Mouse (Mus musculus): Measurements from ENCODE around the gene Cmtm7.

Cmtm7 gene

DNA sequence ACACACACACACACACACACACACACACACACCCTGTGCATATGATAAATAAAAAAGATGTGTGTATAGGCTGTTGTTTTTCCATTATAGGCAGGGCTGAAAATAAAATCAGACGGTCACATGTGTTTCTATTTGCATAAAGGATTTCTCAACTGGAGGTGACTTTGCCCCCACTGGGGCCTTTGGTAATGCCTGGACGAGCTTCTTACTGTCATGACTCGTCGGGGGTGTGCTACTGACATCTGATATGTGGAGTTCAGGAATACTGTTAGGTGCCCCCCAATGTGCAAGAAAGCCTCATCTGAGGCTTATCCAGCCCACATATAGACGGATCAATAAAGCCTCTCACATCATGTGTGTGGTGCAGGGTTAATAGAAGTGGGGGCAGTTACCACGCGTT lies 35.4 kb upstream of the Cmtm7 start:
- H3K4me3 ChIP-seq (replicated peaks; ENCODE audit: low read length), result no peak overlapping the region
- no peaks in the 10 kb centered on the region for H3K27me3 ChIP-seq (ENCODE audit: insufficient read depth, low read length)
- H3K36me3 ChIP-seq (ENCODE audit: insufficient read depth, low read length), result no peaks in the 10 kb centered on the region
- H3K9me3 ChIP-seq (ENCODE audit: low read length), result no peaks in the 10 kb centered on the region
- H3K4me1 ChIP-seq (replicated peaks; ENCODE audit: low read depth, low read length), result peaks cover 13% of the 10 kb centered on the region
- TF ChIP-seq POU5F1 (IDR thresholded peaks at IDR 0.05; ENCODE audit: borderline replicate concordance, low read length) (no peak), CTCF (conservative IDR thresholded peaks at IDR 0.05; ENCODE audit: low read length) (no peak), NANOG (IDR thresholded peaks at IDR 0.05; ENCODE audit: borderline replicate concordance, low read length) (no peak)

- Histone ChIP-seq H3K9me3 (ENCODE audit: low read length) (no peaks in the 10 kb centered on the region), H3K4me3 (replicated peaks; ENCODE audit: low read length) (no peak overlapping the region), H3K27me3 (ENCODE audit: insufficient read depth, low read length) (no peaks in the 10 kb centered on the region), H3K4me1 (replicated peaks; ENCODE audit: low read depth, low read length) (peaks cover 16% of the 10 kb centered on the region), H3K36me3 (ENCODE audit: insufficient read depth, low read length) (no peaks in the 10 kb centered on the region)
- TF ChIP-seq CTCF (conservative IDR thresholded peaks at IDR 0.05; ENCODE audit: low read length) (no peak), NANOG (IDR thresholded peaks at IDR 0.05; ENCODE audit: borderline replicate concordance, low read length) (no peak), POU5F1 (IDR thresholded peaks at IDR 0.05; ENCODE audit: borderline replicate concordance, low read length) (no peak)
Measured at GRCm38 (mm10) chr9:114816121-114816520, 34.5 kb upstream of the Cmtm7 start.

DNA sequence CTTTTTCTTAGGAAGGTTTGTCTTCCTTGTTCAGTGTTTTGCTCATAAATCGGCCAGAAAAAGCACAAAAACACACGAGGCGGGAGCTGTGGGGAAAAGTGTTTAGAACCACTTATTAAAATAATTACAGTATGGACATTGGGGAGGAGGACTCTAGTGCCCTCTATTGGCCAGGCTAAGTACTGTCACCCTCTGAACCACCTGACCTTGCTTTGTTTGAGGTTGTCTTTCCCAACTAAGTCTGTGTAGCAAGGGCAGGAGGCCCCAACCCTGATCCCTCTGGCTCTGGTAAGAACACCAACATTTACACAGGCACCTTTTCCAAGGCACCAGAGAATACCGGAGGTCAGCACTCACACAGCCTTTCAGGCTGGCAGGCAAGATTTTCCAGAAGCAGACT lies 33.7 kb upstream of the Cmtm7 start:
- Histone ChIP-seq H3K4me1 (replicated peaks; ENCODE audit: low read depth, low read length) (peaks cover 16% of the 10 kb centered on the region), H3K9me3 (ENCODE audit: low read length) (no peaks in the 10 kb centered on the region), H3K4me3 (replicated peaks; ENCODE audit: low read length) (no peak overlapping the region), H3K36me3 (ENCODE audit: insufficient read depth, low read length) (no peaks in the 10 kb centered on the region), H3K27me3 (ENCODE audit: insufficient read depth, low read length) (no peaks in the 10 kb centered on the region)
- TF ChIP-seq NANOG (IDR thresholded peaks at IDR 0.05; ENCODE audit: borderline replicate concordance, low read length), result no peak
- no peak for TF ChIP-seq POU5F1 (IDR thresholded peaks at IDR 0.05; ENCODE audit: borderline replicate concordance, low read length)
- peak; percentile 96 for TF ChIP-seq CTCF (conservative IDR thresholded peaks at IDR 0.05; ENCODE audit: low read length)

- H3K9me3 ChIP-seq (ENCODE audit: low read length), result no peaks in the 10 kb centered on the region
- TF ChIP-seq POU5F1 (IDR thresholded peaks at IDR 0.05; ENCODE audit: borderline replicate concordance, low read length), result no peak
- TF ChIP-seq CTCF (conservative IDR thresholded peaks at IDR 0.05; ENCODE audit: low read length), result no peak
- no peak for TF ChIP-seq NANOG (IDR thresholded peaks at IDR 0.05; ENCODE audit: borderline replicate concordance, low read length)
- no peak overlapping the region for H3K4me3 ChIP-seq (replicated peaks; ENCODE audit: low read length)
- peaks cover 16% of the 10 kb centered on the region for H3K4me1 ChIP-seq (replicated peaks; ENCODE audit: low read depth, low read length)
- H3K27me3 ChIP-seq (ENCODE audit: insufficient read depth, low read length), result no peaks in the 10 kb centered on the region; the same call in 1 of the 2 replicates
- no peaks in the 10 kb centered on the region for H3K36me3 ChIP-seq (ENCODE audit: insufficient read depth, low read length)
Measured at GRCm38 (mm10) chr9:114812001-114812400, 30.3 kb upstream of the Cmtm7 start.

- H3K4me1 ChIP-seq (replicated peaks; ENCODE audit: low read depth, low read length), result peaks cover 16% of the 10 kb centered on the region
- no peaks in the 10 kb centered on the region for H3K36me3 ChIP-seq (ENCODE audit: insufficient read depth, low read length)
- no peaks in the 10 kb centered on the region for H3K9me3 ChIP-seq (ENCODE audit: low read length)
- no peaks in the 10 kb centered on the region; the same call in 1 of the 2 replicates for H3K27me3 ChIP-seq (ENCODE audit: insufficient read depth, low read length)
- TF ChIP-seq POU5F1 (IDR thresholded peaks at IDR 0.05; ENCODE audit: borderline replicate concordance, low read length) (no peak), CTCF (conservative IDR thresholded peaks at IDR 0.05; ENCODE audit: low read length) (no peak), NANOG (IDR thresholded peaks at IDR 0.05; ENCODE audit: borderline replicate concordance, low read length) (no peak)
- no peak overlapping the region for H3K4me3 ChIP-seq (replicated peaks; ENCODE audit: low read length)
Measured at GRCm38 (mm10) chr9:114810837-114811236, 29.2 kb upstream of the Cmtm7 start.

GRCm38 (mm10) chr9:114808671-114809070 lies 27.0 kb upstream of the Cmtm7 start:
- Histone ChIP-seq H3K4me1 (replicated peaks; ENCODE audit: low read depth, low read length) (peaks cover 14% of the 10 kb centered on the region), H3K27me3 (ENCODE audit: insufficient read depth, low read length) (peaks cover 3% of the 10 kb centered on the region; the same call in 1 of the 2 replicates), H3K36me3 (ENCODE audit: insufficient read depth, low read length) (no peaks in the 10 kb centered on the region), H3K4me3 (replicated peaks; ENCODE audit: low read length) (no peak overlapping the region), H3K9me3 (ENCODE audit: low read length) (no peaks in the 10 kb centered on the region)
- TF ChIP-seq POU5F1 (IDR thresholded peaks at IDR 0.05; ENCODE audit: borderline replicate concordance, low read length) (no peak), NANOG (IDR thresholded peaks at IDR 0.05; ENCODE audit: borderline replicate concordance, low read length) (no peak), CTCF (conservative IDR thresholded peaks at IDR 0.05; ENCODE audit: low read length) (no peak)

DNA sequence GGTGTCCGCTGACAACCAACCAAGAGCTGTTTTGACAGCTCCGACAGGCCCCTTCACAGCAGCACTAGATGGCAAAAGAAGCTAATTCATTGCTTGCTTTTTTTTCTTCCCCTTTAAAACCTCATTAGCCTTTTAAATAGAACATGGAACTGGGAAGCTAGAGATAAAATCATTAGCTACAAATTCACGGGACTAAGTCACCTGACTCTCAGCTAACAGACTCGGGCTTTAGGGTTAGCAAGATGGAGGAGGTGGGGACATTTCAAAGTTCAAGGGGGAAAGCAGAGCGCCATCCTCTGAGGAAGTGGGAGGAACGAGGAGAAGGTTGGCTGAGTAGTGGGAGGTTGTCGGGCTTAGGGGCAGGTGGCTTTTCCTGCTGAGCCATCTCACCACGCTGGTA lies 25.6 kb upstream of the Cmtm7 start:
- Histone ChIP-seq H3K9me3 (ENCODE audit: low read length) (no peaks in the 10 kb centered on the region), H3K36me3 (ENCODE audit: insufficient read depth, low read length) (no peaks in the 10 kb centered on the region), H3K27me3 (ENCODE audit: insufficient read depth, low read length) (peaks cover 4% of the 10 kb centered on the region), H3K4me3 (replicated peaks; ENCODE audit: low read length) (no peak overlapping the region), H3K4me1 (replicated peaks; ENCODE audit: low read depth, low read length) (peaks cover 15% of the 10 kb centered on the region)
- TF ChIP-seq POU5F1 (IDR thresholded peaks at IDR 0.05; ENCODE audit: borderline replicate concordance, low read length) (no peak), CTCF (conservative IDR thresholded peaks at IDR 0.05; ENCODE audit: low read length) (no peak), NANOG (IDR thresholded peaks at IDR 0.05; ENCODE audit: borderline replicate concordance, low read length) (no peak)

DNA sequence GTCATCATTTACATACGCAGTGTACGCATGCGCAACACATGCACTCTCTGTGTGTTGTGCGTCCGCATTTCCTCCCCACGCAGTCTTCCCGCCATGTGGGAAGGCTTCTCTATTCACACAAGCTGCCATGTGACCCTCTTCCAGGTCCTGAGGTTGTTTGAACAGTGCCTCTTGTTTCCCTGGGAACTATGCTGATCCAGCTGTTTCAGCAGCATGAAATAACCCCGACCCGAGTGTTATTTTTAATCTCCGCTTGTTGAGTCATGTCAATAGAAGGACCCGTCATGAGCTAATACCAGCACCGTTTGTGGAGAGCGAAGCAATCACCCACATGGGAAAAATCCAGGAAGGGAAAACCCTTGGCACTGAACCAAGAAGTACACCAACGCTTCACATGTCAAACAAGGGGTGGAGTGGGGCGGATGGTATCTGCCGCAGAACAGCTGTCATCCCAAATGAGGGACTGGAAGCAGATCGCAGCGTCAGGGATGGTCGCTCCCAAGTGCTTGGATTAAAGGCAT lies 23.6 kb upstream of the Cmtm7 start:
- TF ChIP-seq NANOG (IDR thresholded peaks at IDR 0.05; ENCODE audit: borderline replicate concordance, low read length) (no peak), CTCF (conservative IDR thresholded peaks at IDR 0.05; ENCODE audit: low read length) (no peak), POU5F1 (IDR thresholded peaks at IDR 0.05; ENCODE audit: borderline replicate concordance, low read length) (no peak)
- Histone ChIP-seq H3K4me3 (replicated peaks; ENCODE audit: low read length) (no peak overlapping the region), H3K36me3 (ENCODE audit: insufficient read depth, low read length) (no peaks in the 10 kb centered on the region), H3K4me1 (replicated peaks; ENCODE audit: low read depth, low read length) (peaks cover 30% of the 10 kb centered on the region), H3K27me3 (ENCODE audit: insufficient read depth, low read length) (peaks cover 18% of the 10 kb centered on the region), H3K9me3 (ENCODE audit: low read length) (no peaks in the 10 kb centered on the region)

GRCm38 (mm10) chr9:114802191-114802590 lies 20.5 kb upstream of the Cmtm7 start:
- TF ChIP-seq NANOG (IDR thresholded peaks at IDR 0.05; ENCODE audit: borderline replicate concordance, low read length) (no peak), POU5F1 (IDR thresholded peaks at IDR 0.05; ENCODE audit: borderline replicate concordance, low read length) (no peak), CTCF (conservative IDR thresholded peaks at IDR 0.05; ENCODE audit: low read length) (no peak)
- peaks cover 60% of the 10 kb centered on the region for H3K4me1 ChIP-seq (replicated peaks; ENCODE audit: low read depth, low read length)
- no peaks in the 10 kb centered on the region for H3K36me3 ChIP-seq (ENCODE audit: insufficient read depth, low read length)
- no peak overlapping the region for H3K4me3 ChIP-seq (replicated peaks; ENCODE audit: low read length)
- H3K27me3 ChIP-seq (ENCODE audit: insufficient read depth, low read length), result peaks cover 26% of the 10 kb centered on the region
- no peaks in the 10 kb centered on the region for H3K9me3 ChIP-seq (ENCODE audit: low read length)

Measured in E14TG2a.4 (cell line).